Mouse (Mus musculus): ENCODE results near the gene Col23a1.
"Not testable (repeated sequence)": the region's sequence is repeated elsewhere in the genome, so short reads cannot be mapped to it uniquely, and the experiment has no call there.

Col23a1 gene

GRCm38 (mm10) chr11:51329837-51330714 is 40.4 kb downstream of the Col23a1 start:
- no peak for DNase-seq

GRCm38 (mm10) chr11:51334017-51334416 is 44.3 kb downstream of the Col23a1 start:
- no peak for DNase-seq

DNA sequence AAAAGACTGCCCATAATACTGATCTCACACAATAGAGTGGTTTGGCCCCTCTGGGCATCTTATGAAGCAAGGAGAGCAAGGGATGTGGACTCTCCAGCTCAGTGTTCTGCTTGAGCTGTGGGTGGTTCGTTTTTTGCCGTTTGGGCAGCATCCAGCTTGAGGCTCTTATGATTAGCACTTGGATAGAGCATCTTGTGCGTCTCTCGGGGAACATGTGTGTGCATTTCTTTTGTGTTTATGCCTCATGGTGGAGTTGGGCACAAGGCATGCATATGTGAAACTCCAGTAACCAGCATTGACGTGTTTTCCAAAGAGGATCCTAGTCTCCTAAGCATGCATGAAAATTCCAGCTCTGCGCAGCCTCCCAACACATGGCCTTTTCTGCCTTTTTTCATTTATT is 47.9 kb downstream of the Col23a1 start:
- DNase-seq, result no peak

GRCm38 (mm10) chr11:51338416-51338815 is 48.7 kb downstream of the Col23a1 start:
- no peak for DNase-seq

- no peak for DNase-seq
Observed at GRCm38 (mm10) chr11:51341091-51341490, 51.4 kb downstream of the Col23a1 start.

DNA sequence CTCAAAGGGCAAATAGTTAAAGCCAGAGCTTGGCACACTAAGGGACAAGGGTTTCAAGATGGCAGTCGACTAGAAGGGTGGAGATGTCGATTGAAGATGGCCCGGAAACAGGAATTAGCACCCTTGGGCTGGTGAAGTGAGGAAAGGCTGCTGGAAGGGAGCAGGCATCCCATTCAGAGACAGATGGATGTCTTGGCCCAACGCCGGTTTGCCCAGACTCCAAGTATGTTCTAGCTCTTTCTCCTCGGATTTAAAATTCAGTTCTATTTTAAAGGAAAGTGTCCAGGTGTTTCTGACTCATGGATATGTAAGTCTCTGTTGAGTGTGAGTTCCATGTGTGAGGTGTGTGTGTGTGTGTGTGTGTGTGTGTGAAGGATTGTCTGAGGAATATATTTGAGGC is 53.1 kb downstream of the Col23a1 start:
- peak; percentile 78 to 87 for DNase-seq

DNA sequence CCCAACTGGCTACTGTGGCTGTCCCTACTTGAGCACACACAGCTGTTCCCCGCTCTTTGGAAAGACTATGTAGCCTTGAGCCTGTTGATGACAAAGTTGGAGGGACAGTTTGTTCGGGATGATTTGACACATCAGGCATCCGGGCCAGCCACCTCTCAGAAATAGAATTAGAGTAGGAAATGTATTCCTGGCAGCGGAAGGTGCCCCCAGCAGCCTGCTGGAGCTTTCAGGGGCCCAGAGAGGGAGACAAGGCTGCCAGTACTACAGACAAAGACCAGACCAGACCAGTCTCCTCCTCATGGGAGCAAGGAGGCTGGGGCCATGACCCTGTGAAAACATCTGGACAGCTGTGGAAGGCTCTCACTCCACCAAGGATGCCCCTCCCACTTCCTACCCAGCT is 53.6 kb downstream of the Col23a1 start:
- no peak for DNase-seq

GRCm38 (mm10) chr11:51343728-51344289 is 54.1 kb downstream of the Col23a1 start:
- DNase-seq, result peak in 1 of 2 experiments; percentile 37

- DNase-seq, result peak; percentile 50 to 58
Observed at GRCm38 (mm10) chr11:51345481-51346465, 56.1 kb downstream of the Col23a1 start.

DNA sequence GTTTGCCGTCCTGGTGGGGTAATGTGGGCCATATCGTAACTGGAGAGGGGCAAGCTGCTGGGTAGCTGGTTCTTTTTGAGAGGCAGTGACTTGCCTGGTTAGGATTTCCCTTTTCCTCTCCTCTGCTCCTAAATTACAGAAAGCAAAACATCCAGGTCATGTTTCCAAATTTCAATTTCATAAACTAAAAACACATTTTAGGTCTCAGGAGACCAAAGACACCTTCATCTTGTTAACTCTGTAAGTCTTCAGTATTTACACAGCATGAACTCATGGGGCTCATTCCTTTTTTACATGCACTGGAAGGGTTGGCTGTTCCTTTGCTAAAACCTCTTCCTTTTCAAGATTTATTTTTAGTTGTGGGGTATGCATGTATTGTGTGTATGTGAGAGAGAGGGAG is 58.0 kb downstream of the Col23a1 start:
- no peak for DNase-seq

DNA sequence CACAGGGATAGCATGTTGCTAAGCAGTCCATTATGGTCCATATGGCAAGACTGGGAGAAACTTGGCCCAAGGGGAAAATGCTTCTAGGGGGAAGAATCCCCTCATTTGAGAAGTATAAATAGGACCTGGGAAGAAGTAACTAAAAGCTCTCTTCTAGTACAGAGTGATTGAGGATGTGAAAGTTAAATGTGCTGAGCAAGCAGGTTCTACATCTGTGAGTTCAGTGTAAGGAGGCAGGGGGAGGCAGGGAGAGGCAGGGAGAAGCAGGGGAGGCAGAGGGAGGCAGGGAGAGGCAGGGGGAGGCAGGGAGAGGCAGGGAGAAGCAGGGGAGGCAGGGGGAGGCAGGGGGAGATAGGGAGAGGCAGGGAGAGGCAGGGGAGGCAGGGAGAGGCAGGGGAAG is 59.9 kb downstream of the Col23a1 start:
- DNase-seq, result no peak

DNA sequence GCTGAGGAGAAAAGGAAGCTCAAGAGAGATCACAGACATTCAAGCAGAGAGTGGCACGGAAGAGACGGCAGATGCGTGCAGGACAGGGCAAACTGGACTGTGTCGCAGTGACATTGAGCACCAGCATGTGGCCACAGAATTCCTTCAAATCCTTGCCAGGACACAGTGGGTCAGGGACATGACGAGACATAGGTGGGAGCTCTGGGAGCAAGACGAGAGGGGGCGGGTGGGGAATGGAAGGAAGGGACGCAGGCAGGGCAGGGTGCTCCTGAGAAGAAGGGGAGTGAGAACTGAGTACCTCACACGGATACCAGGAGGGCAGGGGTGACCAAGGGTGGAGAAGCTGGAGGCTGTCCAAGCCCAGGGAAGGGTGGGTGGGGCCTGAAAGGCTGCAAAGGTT is 61.4 kb downstream of the Col23a1 start:
- no peak for DNase-seq

- no peak for DNase-seq
Observed at GRCm38 (mm10) chr11:51351841-51352240, 62.1 kb downstream of the Col23a1 start.

DNA sequence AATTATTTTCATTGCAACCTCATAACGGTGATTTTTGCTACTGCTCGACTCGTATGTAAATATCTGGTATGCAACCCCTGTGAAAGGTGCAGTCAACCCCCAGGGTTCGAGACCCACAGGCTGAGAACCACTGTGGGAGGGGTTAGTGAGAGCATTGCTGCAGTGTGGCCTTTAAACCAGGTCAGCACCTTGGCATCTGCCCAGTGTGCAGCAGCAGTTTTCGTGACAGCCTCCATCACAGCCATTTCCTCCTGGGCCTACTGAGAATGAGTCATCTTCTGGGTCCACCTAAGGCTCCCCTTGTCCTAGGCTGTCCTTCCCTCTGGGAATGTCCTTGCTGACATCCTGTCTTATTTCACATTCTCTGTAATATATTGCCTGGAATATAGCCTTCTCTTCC is 64.0 kb downstream of the Col23a1 start:
- peak in 1 of 2 experiments; percentile 30 for DNase-seq

- not testable (repeated sequence) for DNase-seq
Observed at GRCm38 (mm10) chr11:51358981-51359380, 69.3 kb downstream of the Col23a1 start.

- DNase-seq, result no peak
Observed at GRCm38 (mm10) chr11:51364353-51364752, 74.6 kb downstream of the Col23a1 start.

DNA sequence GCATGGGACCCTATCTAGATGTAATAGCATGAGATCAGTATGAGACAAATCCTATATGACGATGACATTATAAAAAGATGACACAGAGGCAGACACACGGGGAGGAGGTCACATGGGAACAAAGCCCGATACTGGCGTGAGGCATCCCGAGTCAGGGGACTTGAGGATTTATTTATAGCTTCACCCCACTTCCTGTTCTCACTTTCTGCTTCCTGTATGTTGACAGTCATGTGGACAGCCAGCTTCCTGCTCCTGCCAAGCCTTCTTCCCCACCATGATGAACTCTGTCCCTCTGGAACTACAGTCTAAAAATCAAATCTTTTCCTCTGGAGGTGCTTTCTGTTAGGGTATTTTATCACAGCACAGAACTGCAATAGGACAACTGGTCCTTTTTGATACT is 77.6 kb downstream of the Col23a1 start:
- DNase-seq, result no peak

GRCm38 (mm10) chr11:51370273-51370672 is 80.6 kb downstream of the Col23a1 start:
- DNase-seq, result no peak

DNA sequence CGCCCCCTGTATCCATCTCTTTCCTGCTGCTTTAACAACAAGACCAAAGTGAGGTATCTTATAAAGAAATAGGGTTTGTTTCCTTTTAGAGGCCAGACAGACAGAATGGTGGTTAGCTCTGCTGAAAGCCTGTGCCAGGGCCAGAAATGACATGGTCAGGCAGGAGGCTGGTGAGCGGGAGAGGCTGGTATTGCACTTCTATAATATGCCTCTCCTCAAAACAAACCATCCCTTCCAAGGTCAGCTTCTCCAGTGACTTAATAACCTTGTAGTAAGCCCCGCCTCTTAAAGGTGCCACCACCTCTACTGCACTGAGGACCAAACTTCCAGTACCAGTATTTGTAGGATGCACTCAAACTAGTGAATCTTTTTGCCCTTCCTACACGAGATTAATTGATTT is 81.6 kb downstream of the Col23a1 start:
- no peak for DNase-seq

- DNase-seq, result peak in 1 of 2 experiments; percentile 0
Observed at GRCm38 (mm10) chr11:51371926-51372325, 82.2 kb downstream of the Col23a1 start.

GRCm38 (mm10) chr11:51377199-51377598 is 87.5 kb downstream of the Col23a1 start:
- no peak for DNase-seq

DNA sequence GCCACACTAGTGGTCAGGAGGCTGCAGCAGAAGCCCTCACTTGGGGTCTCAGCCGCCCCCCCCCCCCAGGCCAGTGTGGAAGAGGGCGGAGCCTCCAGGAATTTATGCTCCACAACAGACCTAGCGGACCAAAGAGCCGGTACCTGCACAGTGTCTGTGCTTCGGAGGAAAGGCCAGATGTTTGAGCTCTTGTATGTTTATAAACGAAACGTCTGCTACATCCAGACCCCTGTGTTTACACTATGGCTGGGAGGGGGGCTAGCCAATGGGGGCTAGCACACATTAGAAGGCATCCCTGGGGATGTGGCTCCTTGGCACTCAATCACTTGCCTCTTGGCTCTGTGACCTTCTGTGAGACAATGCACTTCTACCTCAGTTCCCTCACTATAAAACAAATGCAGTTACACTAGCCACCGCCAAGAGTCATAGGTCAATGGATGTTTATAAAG is 99.2 kb downstream of the Col23a1 start:
- no peak for DNase-seq

- no peak for DNase-seq
Observed at GRCm38 (mm10) chr11:51389763-51390162, 100.0 kb downstream of the Col23a1 start.
